Mouse (Mus musculus): ENCODE measurements around the gene Trmt112.

Gene Trmt112

GRCm38 (mm10) chr19:6949951-6950350 lies 40.5 kb downstream of the Trmt112 start:
- DNase-seq (ENCODE audit: low read depth) = no peak

- no peak for DNase-seq (ENCODE audit: low read depth)
Measured at GRCm38 (mm10) chr19:6950613-6951153, 41.2 kb downstream of the Trmt112 start.

GRCm38 (mm10) chr19:6951381-6951968 lies 42.0 kb downstream of the Trmt112 start:
- DNase-seq (ENCODE audit: low read depth) = peak; percentile 83

GRCm38 (mm10) chr19:6951994-6952711 lies 42.7 kb downstream of the Trmt112 start:
- DNase-seq (ENCODE audit: low read depth) = peak; percentile 78

GRCm38 (mm10) chr19:6952712-6953037 lies 43.2 kb downstream of the Trmt112 start:
- DNase-seq (ENCODE audit: low read depth) = no peak

- DNase-seq (ENCODE audit: low read depth) = no peak
Measured at GRCm38 (mm10) chr19:6954046-6954445, 44.5 kb downstream of the Trmt112 start.

- no peak for DNase-seq (ENCODE audit: low read depth)
Measured at GRCm38 (mm10) chr19:6955424-6955823, 45.9 kb downstream of the Trmt112 start.

GRCm38 (mm10) chr19:6956461-6956860 lies 47.0 kb downstream of the Trmt112 start:
- DNase-seq (ENCODE audit: low read depth) = no peak

Data from fibroblast of lung, adult 2 months (primary cell).